Mouse (Mus musculus) heart, embryonic 12.5 days (tissue): Measurements from ENCODE around the gene Hoxd12. TPM values are rescaled to one million over a fixed set of nuclear protein-coding genes. Genes with fewer than 3 reads are reported as not detected.
A peak's percentile ranks its signal among the peaks of the same experiment; 100 is the strongest.

Experiments used
- ATAC-seq: fragments of 200-750 bp; cut with Nextera tagmentation; 2 replicates; pipeline ENCODE4 v1.8.0; 2017; ENCODE audit warnings: moderate TSS enrichment, moderate library complexity; ENCODE audit not compliant: insufficient number of reproducible peaks, low FRiP score
- H3K27ac ChIP-seq: fragments of 300-500 bp; sonication (generic); 2 replicates; pipeline ENCODE4 v1.5.1; 2016; ENCODE audit warnings: mild to moderate bottlenecking, moderate library complexity; ENCODE audit not compliant: poor library complexity, severe bottlenecking
- H3K27me3 ChIP-seq: fragments of 300-500 bp; sonication (generic); replicated peaks from 2 replicates; pipeline ENCODE4 v1.6.1; 2016; ENCODE audit warnings: mild to moderate bottlenecking, moderate library complexity
- H3K36me3 ChIP-seq: fragments of 300-500 bp; sonication (generic); 2 replicates; pipeline ENCODE4 v1.6.1; 2016; ENCODE audit warnings: mild to moderate bottlenecking, moderate library complexity
- H3K4me1 ChIP-seq: fragments of 300-500 bp; sonication (generic); replicated peaks from 2 replicates; pipeline ENCODE4 v1.6.1; 2016; ENCODE audit warnings: mild to moderate bottlenecking
- H3K4me2 ChIP-seq: fragments of 300-500 bp; sonication (generic); 2 replicates; pipeline ENCODE4 v1.6.1; 2016; ENCODE audit warnings: mild to moderate bottlenecking, moderate library complexity
- H3K4me3 ChIP-seq: fragments of 300-500 bp; sonication (generic); 2 replicates; pipeline ENCODE4 v1.5.1; 2016; ENCODE audit warnings: mild to moderate bottlenecking
- H3K9ac ChIP-seq: fragments of 300-500 bp; sonication (generic); 2 replicates; pipeline ENCODE4 v1.6.1; 2016; ENCODE audit warnings: mild to moderate bottlenecking, moderate library complexity
- H3K9me3 ChIP-seq: fragments of 300-500 bp; sonication (generic); replicated peaks from 2 replicates; pipeline ENCODE4 v1.6.1; 2016; ENCODE audit warnings: mild to moderate bottlenecking, moderate library complexity
- WGBS: fragments of 180-500 bp; shearing (Covaris S2); methylation state at CpG from one replicate; pipeline ENCODE4 v1.1.7; 2016; 5-methylcytosine and 5-hydroxymethylcytosine counted together
- polyA plus RNA-seq: library from polyadenylated mRNA; unstranded; fragments of >200 nt; fragmentation: Nextera tagmentation; extraction: Ambion mirVana; gene quantifications from 2 replicates; pipeline ENCODE4 v1.2.1, GENCODE M21; 2016

Hoxd12 gene
- polyA plus RNA-seq, 1 experiment from 2014 or later: 0.15 TPM

DNA sequence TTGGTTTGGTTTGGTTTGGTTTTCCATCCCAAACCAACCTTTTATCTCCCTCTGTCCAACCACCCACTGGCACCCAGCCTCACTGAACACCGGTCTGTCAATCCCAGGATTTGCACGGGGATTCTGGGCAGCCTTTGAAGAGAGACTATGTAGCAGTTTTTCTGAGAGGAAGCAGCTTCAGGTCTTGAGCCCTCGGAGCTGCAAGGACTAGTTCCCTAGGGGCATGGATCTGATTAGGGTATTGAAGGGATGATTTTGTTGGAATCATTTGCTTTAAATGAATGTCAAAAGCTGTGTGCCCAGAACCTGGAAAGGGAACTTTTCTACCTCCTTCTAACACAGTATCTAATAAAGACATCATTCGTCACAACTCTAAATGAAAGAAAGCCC lies 18.2 kb upstream of the Hoxd12 start:
- H3K4me2 ChIP-seq: no peak overlapping the region

GRCm38 (mm10) chr2:74657251-74658023 lies 17.4 kb upstream of the Hoxd12 start:
- WGBS: 3% methylated on average over 62 of the region's 62 CpGs
- Histone ChIP-seq H3K4me3 (peak overlapping the region; percentile 15), H3K4me1 (peaks cover 26% of the 10 kb centered on the region), H3K27me3 (peaks cover 81% of the 10 kb centered on the region), H3K4me2 (peak overlapping the region; percentile 33), H3K27ac (no peak overlapping the region), H3K9ac (no peak overlapping the region), H3K36me3 (no peaks in the 10 kb centered on the region), H3K9me3 (no peaks in the 10 kb centered on the region)
- ATAC-seq: no peak

More for the DNA sequence above, 18.2 kb upstream of the Hoxd12 start:
- no peak for ATAC-seq
- Histone ChIP-seq H3K27me3 (peaks cover 81% of the 10 kb centered on the region), H3K4me1 (peaks cover 24% of the 10 kb centered on the region), H3K36me3 (no peaks in the 10 kb centered on the region), H3K27ac (no peak overlapping the region), H3K4me3 (no peak overlapping the region), H3K9me3 (no peaks in the 10 kb centered on the region), H3K9ac (no peak overlapping the region)
- WGBS: 2% methylated on average over 4 of the region's 4 CpGs

- Histone ChIP-seq H3K4me2 (peak overlapping the region; percentile 33; the same call in 1 of the 2 replicates), H3K9me3 (no peaks in the 10 kb centered on the region), H3K4me3 (peak overlapping the region; percentile 15), H3K27ac (no peak overlapping the region), H3K36me3 (no peaks in the 10 kb centered on the region), H3K27me3 (peaks cover 85% of the 10 kb centered on the region), H3K4me1 (peaks cover 26% of the 10 kb centered on the region), H3K9ac (no peak overlapping the region)
- no peak for ATAC-seq
- WGBS: under 1% methylated on average over 15 of the region's 15 CpGs
Observed at GRCm38 (mm10) chr2:74658024-74658666, 16.7 kb upstream of the Hoxd12 start.

- Histone ChIP-seq H3K36me3 (no peaks in the 10 kb centered on the region), H3K4me2 (no peak overlapping the region), H3K27me3 (peaks cover 89% of the 10 kb centered on the region), H3K27ac (no peak overlapping the region), H3K9me3 (no peaks in the 10 kb centered on the region), H3K4me3 (no peak overlapping the region), H3K4me1 (peaks cover 26% of the 10 kb centered on the region), H3K9ac (no peak overlapping the region)
- ATAC-seq: no peak
- 1% methylated on average over 47 of the region's 47 CpGs for WGBS
Observed at GRCm38 (mm10) chr2:74658667-74659371, 16.0 kb upstream of the Hoxd12 start.

DNA sequence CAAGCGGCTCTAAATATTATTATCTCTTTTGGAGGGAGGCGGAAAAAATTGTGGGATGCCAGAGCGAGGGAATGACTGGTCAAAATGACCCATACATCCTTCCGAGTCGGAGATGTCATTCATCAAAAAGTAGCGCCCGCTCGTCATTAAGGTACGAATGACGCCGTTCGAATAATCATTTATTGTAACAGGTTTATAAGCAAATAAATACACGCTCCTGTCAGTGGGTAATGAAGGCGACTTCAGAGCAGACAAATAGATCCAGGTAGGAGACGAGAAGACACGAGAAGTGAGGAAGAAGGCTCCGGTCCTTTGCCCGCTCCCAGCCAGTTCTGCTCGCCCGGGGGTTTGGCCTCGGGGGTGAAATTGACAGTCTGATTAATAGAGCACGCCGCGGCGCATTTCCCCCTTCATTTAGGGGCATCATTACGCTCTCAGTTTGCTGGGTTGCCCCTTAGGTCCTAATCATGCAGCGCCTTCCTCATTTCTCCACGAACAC lies 15.3 kb upstream of the Hoxd12 start, which contains the start of gene Evx2:
TSS of gene Evx2 (minus strand) at position 51 of the 499 bp plus-strand sequence.
- Histone ChIP-seq H3K9me3 (no peaks in the 10 kb centered on the region), H3K27me3 (peaks cover 89% of the 10 kb centered on the region), H3K4me3 (no peak within 1 kb of the TSS), H3K36me3 (no peaks in the 10 kb centered on the region), H3K4me2 (no peak within 1 kb of the TSS), H3K9ac (no peak within 1 kb of the TSS), H3K27ac (no peak within 1 kb of the TSS), H3K4me1 (peaks cover 26% of the 10 kb centered on the region)
- no peak for ATAC-seq
- 2% methylated on average over 28 of the region's 28 CpGs for WGBS

- Histone ChIP-seq H3K4me2 (no peak overlapping the region), H3K27me3 (peaks cover 87% of the 10 kb centered on the region), H3K9me3 (no peaks in the 10 kb centered on the region), H3K36me3 (no peaks in the 10 kb centered on the region), H3K27ac (no peak overlapping the region), H3K9ac (no peak overlapping the region), H3K4me1 (peaks cover 21% of the 10 kb centered on the region), H3K4me3 (no peak overlapping the region)
- ATAC-seq: no peak
- 4% methylated on average over 30 of the region's 30 CpGs for WGBS
Observed at GRCm38 (mm10) chr2:74660421-74661375, 14.1 kb upstream of the Hoxd12 start.

DNA sequence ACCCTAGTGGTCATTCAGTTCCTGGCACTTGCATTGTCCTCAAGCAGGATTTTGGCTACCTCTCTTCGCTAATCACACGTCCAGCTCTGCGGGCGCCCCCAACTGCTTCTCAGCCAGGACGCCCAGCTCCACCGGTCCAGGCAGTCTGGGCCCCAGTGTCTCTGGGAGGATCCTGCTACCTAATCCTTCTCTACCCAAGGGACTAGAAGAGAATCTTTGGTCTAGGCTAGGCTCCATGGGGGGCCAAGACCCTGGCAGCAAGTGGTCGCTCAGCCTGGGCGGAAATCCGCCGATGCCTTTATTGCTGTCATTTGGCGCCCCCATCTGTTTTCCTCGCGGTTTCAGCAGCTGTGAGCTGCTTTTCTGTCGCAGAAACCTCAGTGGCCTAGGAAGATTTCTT lies 13.1 kb upstream of the Hoxd12 start:
- WGBS: under 1% methylated on average over 14 of the region's 14 CpGs
- no peaks in the 10 kb centered on the region for H3K36me3 ChIP-seq
- peak overlapping the region; percentile 20 for H3K4me3 ChIP-seq
- no peak overlapping the region for H3K9ac ChIP-seq
- H3K4me1 ChIP-seq: peaks cover 16% of the 10 kb centered on the region; the same call in 1 of the 2 replicates
- peaks cover 87% of the 10 kb centered on the region for H3K27me3 ChIP-seq
- H3K27ac ChIP-seq: no peak overlapping the region
- no peak for ATAC-seq
- no peaks in the 10 kb centered on the region for H3K9me3 ChIP-seq
- peak overlapping the region; percentile 55 for H3K4me2 ChIP-seq

GRCm38 (mm10) chr2:74663291-74663925 lies 11.4 kb upstream of the Hoxd12 start:
- Histone ChIP-seq H3K27ac (no peak overlapping the region), H3K4me2 (no peak overlapping the region), H3K27me3 (peaks cover 89% of the 10 kb centered on the region), H3K9ac (no peak overlapping the region), H3K36me3 (no peaks in the 10 kb centered on the region), H3K4me1 (peaks cover 18% of the 10 kb centered on the region), H3K9me3 (no peaks in the 10 kb centered on the region), H3K4me3 (no peak overlapping the region)
- 4% methylated on average over 18 of the region's 18 CpGs for WGBS
- no peak for ATAC-seq

DNA sequence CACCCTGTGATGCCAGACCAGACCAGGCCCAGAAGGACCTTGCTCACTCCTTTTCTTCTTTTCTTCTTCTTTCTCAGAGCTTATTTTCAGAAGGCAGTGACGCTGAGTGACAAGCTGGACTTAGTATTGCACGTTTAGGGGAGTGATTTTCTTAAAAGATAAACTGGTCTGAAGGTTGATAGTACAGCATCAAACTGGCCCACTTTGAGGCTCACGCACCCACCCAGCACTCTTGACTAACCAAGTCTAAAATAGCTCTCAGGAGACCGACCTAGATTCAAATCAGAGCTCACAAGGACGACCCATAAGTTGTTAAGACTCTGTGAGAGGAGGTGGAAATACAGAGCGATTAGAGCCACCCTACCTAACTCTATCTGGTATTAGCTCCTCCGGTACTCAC lies 8.4 kb upstream of the Hoxd12 start:
- Histone ChIP-seq H3K27ac (no peak overlapping the region), H3K9me3 (no peaks in the 10 kb centered on the region), H3K4me1 (peaks cover 16% of the 10 kb centered on the region), H3K4me3 (no peak overlapping the region), H3K9ac (no peak overlapping the region), H3K4me2 (no peak overlapping the region), H3K27me3 (peaks cover 89% of the 10 kb centered on the region), H3K36me3 (no peaks in the 10 kb centered on the region)
- 4% methylated on average over 7 of the region's 7 CpGs for WGBS
- ATAC-seq: no peak
